Mouse (Mus musculus): ENCODE measurements around the gene 4930402H24Rik. TPM values are rescaled to one million over a fixed set of nuclear protein-coding genes. Genes with fewer than 3 reads are reported as not detected.

The 4930402H24Rik gene
- polyA plus RNA-seq, 1 experiment from 2014 or later: 47.8 TPM

- no peak overlapping the region for H3K9ac ChIP-seq (ENCODE audit: low read depth, low read length)
- no peaks in the 10 kb centered on the region for H3K4me1 ChIP-seq (ENCODE audit: control insufficient read depth, insufficient read depth, low read length)
- no peak for ATAC-seq (replicated peaks; ENCODE audit: insufficient number of reproducible peaks, low FRiP score, low TSS enrichment)
- no peaks in the 10 kb centered on the region for H3K9me3 ChIP-seq (replicated peaks; ENCODE audit: control insufficient read depth, low read length)
- no peak overlapping the region for H3K27ac ChIP-seq (ENCODE audit: low read depth, low read length)
- 76% methylated on average over 9 of the region's 9 CpGs for WGBS (ENCODE audit: insufficient replicate concordance)
- no peak overlapping the region for H3K4me3 ChIP-seq (ENCODE audit: low read depth, low read length)
- H3K36me3 ChIP-seq (ENCODE audit: control insufficient read depth, insufficient read depth, low read length): peaks cover 59% of the 10 kb centered on the region
- H3K4me2 ChIP-seq: no peak overlapping the region
- no peaks in the 10 kb centered on the region for H3K27me3 ChIP-seq (ENCODE audit: control insufficient read depth, insufficient read depth, low read length)
Observed at GRCm38 (mm10) chr2:130730746-130731145, 175.5 kb downstream of the 4930402H24Rik start.

DNA sequence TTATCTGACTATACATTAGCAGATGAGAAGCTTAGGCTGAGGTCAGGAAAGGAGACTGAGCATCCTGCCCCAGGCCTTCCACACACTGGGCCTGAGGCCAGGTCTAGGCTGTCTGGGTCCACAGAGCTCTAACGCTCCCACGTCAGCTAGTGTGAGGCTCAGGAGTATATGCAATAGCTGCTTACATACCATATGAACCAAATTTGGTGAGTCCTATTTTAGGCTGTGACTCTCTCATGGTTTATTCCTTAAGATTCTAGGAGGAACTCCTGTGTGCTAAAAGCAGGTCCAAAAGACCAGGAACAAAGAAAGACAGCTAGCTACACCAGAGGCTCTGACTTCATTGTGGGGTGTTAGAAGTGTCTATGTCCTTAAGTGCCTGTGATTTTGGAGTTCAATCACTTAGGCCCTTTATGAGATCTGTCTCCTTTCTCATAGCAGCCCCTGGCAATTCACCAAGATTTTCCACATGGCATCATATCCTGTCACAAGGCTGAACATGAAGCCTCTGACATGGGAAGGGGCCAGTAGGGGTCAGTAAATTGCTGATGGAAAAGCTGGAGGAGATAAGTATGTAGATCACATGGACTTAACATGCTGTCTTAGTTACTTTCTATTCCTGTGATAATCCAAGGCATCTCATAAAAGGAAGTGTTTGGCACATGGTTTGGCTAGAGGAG, 177.2 kb downstream of the 4930402H24Rik start:
- Histone ChIP-seq H3K4me3 (ENCODE audit: low read depth, low read length) (no peak overlapping the region), H3K27me3 (ENCODE audit: control insufficient read depth, insufficient read depth, low read length) (no peaks in the 10 kb centered on the region), H3K4me2 (no peak overlapping the region), H3K9me3 (replicated peaks; ENCODE audit: control insufficient read depth, low read length) (no peaks in the 10 kb centered on the region), H3K4me1 (ENCODE audit: control insufficient read depth, insufficient read depth, low read length) (no peaks in the 10 kb centered on the region), H3K9ac (ENCODE audit: low read depth, low read length) (no peak overlapping the region), H3K27ac (ENCODE audit: low read depth, low read length) (no peak overlapping the region), H3K36me3 (ENCODE audit: control insufficient read depth, insufficient read depth, low read length) (peaks cover 54% of the 10 kb centered on the region)
- WGBS (ENCODE audit: insufficient replicate concordance): 95% methylated on average over 2 of the region's 2 CpGs
- no peak for ATAC-seq (replicated peaks; ENCODE audit: insufficient number of reproducible peaks, low FRiP score, low TSS enrichment)

- Histone ChIP-seq H3K27me3 (ENCODE audit: control insufficient read depth, insufficient read depth, low read length) (no peaks in the 10 kb centered on the region), H3K4me1 (ENCODE audit: control insufficient read depth, insufficient read depth, low read length) (no peaks in the 10 kb centered on the region), H3K4me2 (no peak overlapping the region), H3K9me3 (replicated peaks; ENCODE audit: control insufficient read depth, low read length) (no peaks in the 10 kb centered on the region), H3K27ac (ENCODE audit: low read depth, low read length) (no peak overlapping the region), H3K36me3 (ENCODE audit: control insufficient read depth, insufficient read depth, low read length) (peaks cover 60% of the 10 kb centered on the region), H3K9ac (ENCODE audit: low read depth, low read length) (no peak overlapping the region), H3K4me3 (ENCODE audit: low read depth, low read length) (no peak overlapping the region)
- no peak for ATAC-seq (replicated peaks; ENCODE audit: insufficient number of reproducible peaks, low FRiP score, low TSS enrichment)
- WGBS (ENCODE audit: insufficient replicate concordance): 89% methylated on average over 1 of the region's 1 CpGs
Observed at GRCm38 (mm10) chr2:130727752-130728151, 178.5 kb downstream of the 4930402H24Rik start.

- WGBS (ENCODE audit: insufficient replicate concordance): 76% methylated on average over 4 of the region's 4 CpGs
- Histone ChIP-seq H3K4me1 (ENCODE audit: control insufficient read depth, insufficient read depth, low read length) (no peaks in the 10 kb centered on the region), H3K4me2 (no peak overlapping the region), H3K4me3 (ENCODE audit: low read depth, low read length) (no peak overlapping the region), H3K27ac (ENCODE audit: low read depth, low read length) (no peak overlapping the region), H3K9ac (ENCODE audit: low read depth, low read length) (no peak overlapping the region), H3K36me3 (ENCODE audit: control insufficient read depth, insufficient read depth, low read length) (peaks cover 45% of the 10 kb centered on the region), H3K27me3 (ENCODE audit: control insufficient read depth, insufficient read depth, low read length) (no peaks in the 10 kb centered on the region), H3K9me3 (replicated peaks; ENCODE audit: control insufficient read depth, low read length) (no peaks in the 10 kb centered on the region)
- no peak for ATAC-seq (replicated peaks; ENCODE audit: insufficient number of reproducible peaks, low FRiP score, low TSS enrichment)
Observed at GRCm38 (mm10) chr2:130724369-130724768, 181.8 kb downstream of the 4930402H24Rik start.

DNA sequence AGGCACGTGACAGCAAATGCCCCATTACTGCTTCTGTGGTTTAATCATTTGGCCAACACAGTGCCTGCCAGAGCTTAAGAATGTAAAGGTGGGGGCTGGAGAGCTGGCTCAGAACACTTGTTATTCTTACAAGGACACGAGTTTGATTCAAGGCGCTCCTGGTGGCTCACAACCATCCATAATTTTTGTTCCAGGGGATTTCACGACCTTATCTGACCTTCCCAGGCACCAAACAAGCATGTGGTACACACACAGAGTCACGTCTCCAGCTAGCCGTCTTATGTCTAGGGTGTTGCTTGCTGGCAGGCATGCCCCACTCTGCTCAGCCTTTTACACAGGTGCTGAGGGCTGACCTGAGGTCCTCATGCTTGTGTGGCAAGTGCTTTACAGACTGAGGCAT, 188.3 kb downstream of the 4930402H24Rik start:
- H3K27ac ChIP-seq (ENCODE audit: low read depth, low read length): no peak overlapping the region
- no peak overlapping the region for H3K9ac ChIP-seq (ENCODE audit: low read depth, low read length)
- no peaks in the 10 kb centered on the region for H3K27me3 ChIP-seq (ENCODE audit: control insufficient read depth, insufficient read depth, low read length)
- no peaks in the 10 kb centered on the region for H3K4me1 ChIP-seq (ENCODE audit: control insufficient read depth, insufficient read depth, low read length)
- H3K9me3 ChIP-seq (replicated peaks; ENCODE audit: control insufficient read depth, low read length): no peaks in the 10 kb centered on the region
- 66% methylated on average over 6 of the region's 6 CpGs for WGBS (ENCODE audit: insufficient replicate concordance)
- no peak for ATAC-seq (replicated peaks; ENCODE audit: insufficient number of reproducible peaks, low FRiP score, low TSS enrichment)
- no peak overlapping the region for H3K4me3 ChIP-seq (ENCODE audit: low read depth, low read length)
- no peak overlapping the region for H3K4me2 ChIP-seq
- H3K36me3 ChIP-seq (ENCODE audit: control insufficient read depth, insufficient read depth, low read length): peaks cover 16% of the 10 kb centered on the region

- Histone ChIP-seq H3K27me3 (ENCODE audit: control insufficient read depth, insufficient read depth, low read length) (no peaks in the 10 kb centered on the region), H3K27ac (ENCODE audit: low read depth, low read length) (no peak overlapping the region), H3K4me3 (ENCODE audit: low read depth, low read length) (no peak overlapping the region), H3K36me3 (ENCODE audit: control insufficient read depth, insufficient read depth, low read length) (peaks cover 13% of the 10 kb centered on the region; the same call in 1 of the 2 replicates), H3K9ac (ENCODE audit: low read depth, low read length) (no peak overlapping the region), H3K9me3 (replicated peaks; ENCODE audit: control insufficient read depth, low read length) (no peaks in the 10 kb centered on the region), H3K4me1 (ENCODE audit: control insufficient read depth, insufficient read depth, low read length) (peaks cover 6% of the 10 kb centered on the region; the same call in 1 of the 2 replicates), H3K4me2 (no peak overlapping the region)
- no peak for ATAC-seq (replicated peaks; ENCODE audit: insufficient number of reproducible peaks, low FRiP score, low TSS enrichment)
- WGBS (ENCODE audit: insufficient replicate concordance): 56% methylated on average over 10 of the region's 10 CpGs
Observed at GRCm38 (mm10) chr2:130707057-130707456, 199.1 kb downstream of the 4930402H24Rik start.

- no peaks in the 10 kb centered on the region for H3K9me3 ChIP-seq (replicated peaks; ENCODE audit: control insufficient read depth, low read length)
- no peak for ATAC-seq (replicated peaks; ENCODE audit: insufficient number of reproducible peaks, low FRiP score, low TSS enrichment)
- 64% methylated on average over 4 of the region's 4 CpGs for WGBS (ENCODE audit: insufficient replicate concordance)
- peaks cover 13% of the 10 kb centered on the region; the same call in 1 of the 2 replicates for H3K36me3 ChIP-seq (ENCODE audit: control insufficient read depth, insufficient read depth, low read length)
- no peak overlapping the region for H3K27ac ChIP-seq (ENCODE audit: low read depth, low read length)
- H3K27me3 ChIP-seq (ENCODE audit: control insufficient read depth, insufficient read depth, low read length): no peaks in the 10 kb centered on the region
- no peak overlapping the region for H3K9ac ChIP-seq (ENCODE audit: low read depth, low read length)
- peaks cover 6% of the 10 kb centered on the region; the same call in 1 of the 2 replicates for H3K4me1 ChIP-seq (ENCODE audit: control insufficient read depth, insufficient read depth, low read length)
- no peak overlapping the region for H3K4me2 ChIP-seq
- no peak overlapping the region for H3K4me3 ChIP-seq (ENCODE audit: low read depth, low read length)
Observed at GRCm38 (mm10) chr2:130706602-130707001, 199.6 kb downstream of the 4930402H24Rik start.

DNA sequence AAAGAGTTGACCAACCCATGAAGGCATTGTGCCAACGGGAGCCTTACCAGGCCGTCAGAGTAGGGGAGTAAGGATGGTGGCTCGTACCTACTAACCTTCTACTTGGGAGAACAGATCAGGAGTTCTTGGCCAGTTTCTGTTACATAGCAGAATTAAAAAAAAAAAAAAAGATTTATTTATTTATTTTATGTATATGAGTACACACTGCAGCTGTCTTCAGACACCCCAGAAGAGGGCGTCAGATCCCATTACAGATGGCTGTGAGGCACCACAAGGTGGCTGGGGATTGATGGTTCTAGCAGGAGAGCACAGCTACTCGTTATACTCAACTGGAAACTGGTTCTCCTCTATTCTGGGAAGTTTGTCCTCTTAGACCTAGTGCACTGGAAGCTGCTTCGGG, 201.0 kb downstream of the 4930402H24Rik start:
- H3K27me3 ChIP-seq (ENCODE audit: control insufficient read depth, insufficient read depth, low read length): 0 out of 2 replicates have a peak, but pooled peaks cover under 1% of the 10 kb centered on the region
- WGBS (ENCODE audit: insufficient replicate concordance): 74% methylated on average over 6 of the region's 6 CpGs
- no peak overlapping the region for H3K4me3 ChIP-seq (ENCODE audit: low read depth, low read length)
- H3K4me1 ChIP-seq (ENCODE audit: control insufficient read depth, insufficient read depth, low read length): peaks cover 6% of the 10 kb centered on the region; the same call in 1 of the 2 replicates
- ATAC-seq (replicated peaks; ENCODE audit: insufficient number of reproducible peaks, low FRiP score, low TSS enrichment): no peak
- H3K27ac ChIP-seq (ENCODE audit: low read depth, low read length): no peak overlapping the region
- H3K9me3 ChIP-seq (replicated peaks; ENCODE audit: control insufficient read depth, low read length): no peaks in the 10 kb centered on the region
- H3K9ac ChIP-seq (ENCODE audit: low read depth, low read length): no peak overlapping the region
- H3K36me3 ChIP-seq (ENCODE audit: control insufficient read depth, insufficient read depth, low read length): peaks cover 11% of the 10 kb centered on the region; the same call in 1 of the 2 replicates
- H3K4me2 ChIP-seq: no peak overlapping the region
